Mouse (Mus musculus) myocyte (in vitro differentiated cells): ENCODE measurements around the gene Olfr689. TPM values are rescaled to one million over a fixed set of nuclear protein-coding genes. Genes with fewer than 3 reads are reported as not detected.
"Not testable (repeated sequence)": the region's sequence is repeated elsewhere in the genome, so short reads cannot be mapped to it uniquely, and the experiment has no call there.

Experiments
- H3K27me3 ChIP-seq: one replicate; pipeline ENCODE4 v1.6.1; 2011; ENCODE audit not compliant: control insufficient read depth, insufficient read depth, insufficient read length
- H3K36me3 ChIP-seq: one replicate; pipeline ENCODE4 v1.6.1; 2011; ENCODE audit not compliant: control insufficient read depth, insufficient read depth
- H3K4me2 ChIP-seq: one replicate; pipeline ENCODE4 v1.6.1; 2011; ENCODE audit warnings: low read depth, control low read depth
- H3K4me3 ChIP-seq: one replicate; pipeline ENCODE4 v1.5.1; 2011; ENCODE audit warnings: mild to moderate bottlenecking, control low read depth, moderate library complexity
- H3K79me2 ChIP-seq: one replicate; pipeline ENCODE4 v1.6.1; 2011; ENCODE audit not compliant: control insufficient read depth, insufficient read depth
- H3ac ChIP-seq: one replicate; pipeline ENCODE4 v1.6.1; 2011; ENCODE audit not compliant: control insufficient read depth, insufficient read length
- CEBPB ChIP-seq: IDR thresholded peaks from 2 replicates; pipeline ENCODE4 v1.6.1; 2011; ENCODE audit warnings: mild to moderate bottlenecking, moderate library complexity; ENCODE audit not compliant: poor library complexity, insufficient read depth, severe bottlenecking
- E2F4 ChIP-seq: IDR thresholded peaks from one replicate; pipeline ENCODE4 v1.6.1; 2011; ENCODE audit warnings: mild to moderate bottlenecking, control low read depth, moderate library complexity; ENCODE audit not compliant: insufficient read depth
- MAX ChIP-seq: IDR thresholded peaks from one replicate; pipeline ENCODE4 v1.6.1; 2011; ENCODE audit warnings: low read depth, mild to moderate bottlenecking, control low read depth
- MYOD1 ChIP-seq, 3 experiments: IDR thresholded peaks; one replicate each; pipeline ENCODE4 v1.6.1; 2011; ENCODE audit warnings: control low read depth in 2 of 3, low read depth in 2 of 3, mild to moderate bottlenecking in 2 of 3, moderate library complexity in 1 of 3; ENCODE audit not compliant: insufficient read length in 2 of 3, control insufficient read depth in 1 of 3
- MYOG ChIP-seq, 3 experiments: IDR thresholded peaks; one replicate each; pipeline ENCODE4 v1.6.1; 2011; ENCODE audit warnings: control low read depth in 2 of 3, low read depth in 2 of 3, mild to moderate bottlenecking in 2 of 3; ENCODE audit not compliant: insufficient read length in 2 of 3, control insufficient read depth in 1 of 3, insufficient read depth in 1 of 3
- POLR2A ChIP-seq: IDR thresholded peaks from one replicate; pipeline ENCODE4 v1.6.1; 2011; ENCODE audit warnings: low read depth, mild to moderate bottlenecking, control low read depth, moderate library complexity; ENCODE audit not compliant: insufficient read length
- POLR2AphosphoS2 ChIP-seq: IDR thresholded peaks from one replicate; pipeline ENCODE4 v1.6.1; 2011; ENCODE audit warnings: low read depth, control low read depth; ENCODE audit not compliant: insufficient read length
- REST ChIP-seq: IDR thresholded peaks from one replicate; pipeline ENCODE4 v1.6.1; 2011; ENCODE audit warnings: mild to moderate bottlenecking, control low read depth, moderate library complexity; ENCODE audit not compliant: insufficient read depth, insufficient read length
- SRF ChIP-seq: IDR thresholded peaks from one replicate; pipeline ENCODE4 v1.6.1; 2011; ENCODE audit warnings: low read depth; ENCODE audit not compliant: control insufficient read depth, insufficient read length
- TCF12 ChIP-seq: IDR thresholded peaks from one replicate; pipeline ENCODE4 v1.6.1; 2011; ENCODE audit warnings: mild to moderate bottlenecking, control low read depth; ENCODE audit not compliant: poor library complexity, insufficient read depth, severe bottlenecking
- TCF3 ChIP-seq: IDR thresholded peaks from one replicate; pipeline ENCODE4 v1.6.1; 2011; ENCODE audit warnings: low read depth, control low read depth; ENCODE audit not compliant: insufficient read length
- USF1 ChIP-seq: IDR thresholded peaks from one replicate; pipeline ENCODE4 v1.6.1; 2011; ENCODE audit warnings: low read depth, mild to moderate bottlenecking, control low read depth, moderate library complexity
- polyA plus RNA-seq: library from polyadenylated mRNA; unstranded; fragments of >200 nt; fragmentation: generic; extraction: Trizol; gene quantifications from one replicate; pipeline ENCODE4 v1.2.1, GENCODE M21; 2012; ENCODE audit warnings: missing spikeins

Gene Olfr689
- polyA plus RNA-seq, 1 experiment = not detected

GRCm38 (mm10) chr7:105342170-105342569 lies 31.2 kb downstream of the Olfr689 start, which contains the start of gene Olfr691:
Gene Olfr691 (minus strand): TSS chr7:105342270.
- TF ChIP-seq MYOG (IDR thresholded peaks at IDR 0.05; ENCODE audit: control insufficient read depth in 1 of 3, insufficient read depth in 1 of 3, insufficient read length in 2 of 3, low read depth in 2 of 3) (no peak), POLR2A (no peak), CEBPB (no peak), TCF3 (no peak), E2F4 (no peak), POLR2AphosphoS2 (no peak), USF1 (no peak), TCF12 (no peak), REST (no peak), MAX (no peak)
- Histone ChIP-seq H3K36me3 (no peaks in the 10 kb centered on the region), H3K4me2 (no peak within 1 kb of the TSS), H3ac (no peak within 1 kb of the TSS), H3K27me3 (no peaks in the 10 kb centered on the region), H3K79me2 (no peaks in the 10 kb centered on the region), H3K4me3 (no peak within 1 kb of the TSS)

- Histone ChIP-seq H3K4me3 (no peak overlapping the region), H3K36me3 (no peaks in the 10 kb centered on the region), H3K27me3 (no peaks in the 10 kb centered on the region), H3K4me2 (no peak overlapping the region), H3ac (no peak overlapping the region), H3K79me2 (no peaks in the 10 kb centered on the region)
- no peak for TF ChIP-seq MYOD1 (IDR thresholded peaks at IDR 0.05; ENCODE audit: control insufficient read depth in 1 of 3, insufficient read length in 2 of 3, low read depth in 2 of 3)
- TF ChIP-seq MYOG (IDR thresholded peaks at IDR 0.05; ENCODE audit: control insufficient read depth in 1 of 3, insufficient read depth in 1 of 3, insufficient read length in 2 of 3, low read depth in 2 of 3) = no peak
- TF ChIP-seq USF1 = no peak
These were observed 31.8 kb downstream of the Olfr689 start for GRCm38 (mm10) chr7:105342752-105343151.

GRCm38 (mm10) chr7:105356064-105356463 lies 45.1 kb downstream of the Olfr689 start:
- H3K4me2 ChIP-seq, H3K27me3 ChIP-seq, H3K4me3 ChIP-seq, H3K36me3 ChIP-seq, H3K79me2 ChIP-seq, H3ac ChIP-seq: not testable (repeated sequence)

- not testable (repeated sequence) for H3K79me2 ChIP-seq, H3ac ChIP-seq, H3K4me3 ChIP-seq, H3K36me3 ChIP-seq, H3K27me3 ChIP-seq, H3K4me2 ChIP-seq
These were observed 45.5 kb downstream of the Olfr689 start for GRCm38 (mm10) chr7:105356487-105356886.

- Histone ChIP-seq H3ac (no peak overlapping the region), H3K79me2 (no peaks in the 10 kb centered on the region), H3K27me3 (no peaks in the 10 kb centered on the region), H3K4me3 (no peak overlapping the region), H3K4me2 (no peak overlapping the region), H3K36me3 (no peaks in the 10 kb centered on the region)
- TF ChIP-seq POLR2AphosphoS2 = no peak
- no peak for TF ChIP-seq CEBPB
- no peak for TF ChIP-seq POLR2A
- no peak for TF ChIP-seq SRF
- TF ChIP-seq TCF3 = no peak
- TF ChIP-seq TCF12 = no peak
- TF ChIP-seq E2F4 = no peak
- TF ChIP-seq REST = no peak
- TF ChIP-seq MYOD1 (IDR thresholded peaks at IDR 0.05; ENCODE audit: control insufficient read depth in 1 of 3, insufficient read length in 2 of 3, low read depth in 2 of 3) = no peak
- no peak for TF ChIP-seq MYOG (IDR thresholded peaks at IDR 0.05; ENCODE audit: control insufficient read depth in 1 of 3, insufficient read depth in 1 of 3, insufficient read length in 2 of 3, low read depth in 2 of 3)
- TF ChIP-seq USF1 = no peak
- TF ChIP-seq MAX = no peak
These were observed 50.7 kb downstream of the Olfr689 start for GRCm38 (mm10) chr7:105361713-105362112.

- Histone ChIP-seq H3K79me2 (no peaks in the 10 kb centered on the region), H3K4me3 (no peak overlapping the region), H3K36me3 (no peaks in the 10 kb centered on the region), H3K27me3 (no peaks in the 10 kb centered on the region), H3ac (no peak overlapping the region), H3K4me2 (no peak overlapping the region)
- TF ChIP-seq POLR2A (no peak), TCF3 (no peak), MYOG (IDR thresholded peaks at IDR 0.05; ENCODE audit: control insufficient read depth in 1 of 3, insufficient read depth in 1 of 3, insufficient read length in 2 of 3, low read depth in 2 of 3) (no peak), SRF (no peak), E2F4 (no peak), MYOD1 (IDR thresholded peaks at IDR 0.05; ENCODE audit: control insufficient read depth in 1 of 3, insufficient read length in 2 of 3, low read depth in 2 of 3) (no peak), USF1 (no peak), POLR2AphosphoS2 (no peak), TCF12 (no peak), MAX (no peak), CEBPB (no peak), REST (no peak)
These were observed 56.3 kb downstream of the Olfr689 start for GRCm38 (mm10) chr7:105367268-105367667.
